Mouse (Mus musculus) c-Kit-positive CD71-positive TER-119-positive erythroid progenitor cells, embryonic 14.5 days (primary cell): ENCODE measurements around the gene Dnmt1.

ENCODE experiments used
- DNase-seq: peaks from one replicate; pipeline ENCODE4 v3.0.0-alpha.2; 2013; ENCODE audit warnings: low spot score

Dnmt1 gene

DNA sequence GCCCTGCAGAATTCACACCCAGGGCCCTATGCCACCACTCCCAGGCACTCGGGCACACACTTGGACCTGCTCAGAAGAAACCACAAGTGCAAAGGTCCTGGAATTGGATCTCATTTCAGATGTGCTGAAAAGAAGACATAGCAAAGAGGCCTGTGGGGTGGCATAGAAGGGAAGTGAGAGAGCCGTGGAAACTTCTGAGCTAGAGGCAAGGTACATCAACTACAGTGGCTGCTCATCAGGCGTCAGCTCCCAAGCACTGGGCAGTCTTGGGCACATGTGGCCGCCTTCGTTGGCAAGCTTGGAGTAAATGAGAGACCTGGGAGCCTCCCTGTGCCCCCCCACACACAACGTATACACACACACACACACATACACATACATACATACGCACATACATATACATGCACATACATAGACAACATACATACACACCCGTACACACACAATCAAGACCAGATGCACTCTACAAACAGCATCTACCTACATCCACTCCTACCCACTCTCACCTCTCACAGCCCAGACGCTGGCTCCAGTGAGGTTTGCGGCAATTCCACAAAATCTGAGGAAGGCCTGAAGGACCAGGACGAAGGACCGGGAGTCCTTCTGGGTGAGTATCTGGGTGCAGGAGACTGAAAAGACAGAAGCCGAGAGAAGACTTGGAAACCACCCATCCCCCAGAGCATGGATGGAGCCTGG, 80.4 kb downstream of the Dnmt1 start, which contains the start of gene Angptl6:
Gene Angptl6, minus strand, starts transcription at position 631 of the 696 bp plus-strand sequence.
- DNase-seq: no peak

DNA sequence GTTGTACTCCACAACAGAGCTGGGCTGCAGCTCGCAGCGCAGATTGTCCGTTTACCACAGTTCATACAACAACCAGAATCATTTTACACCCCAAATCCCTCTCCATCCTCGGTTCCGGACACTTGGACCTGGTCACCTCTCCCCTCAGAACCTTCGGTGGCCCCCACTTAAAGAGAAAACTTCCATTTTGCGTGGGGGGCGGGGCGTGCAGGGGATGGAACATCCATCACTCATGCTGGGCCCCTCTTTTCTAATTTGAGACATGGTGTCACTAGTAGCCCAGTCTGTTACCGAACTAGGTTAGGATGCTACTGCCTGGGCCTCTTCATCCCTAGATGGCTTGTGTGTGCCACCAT, 81.0 kb downstream of the Dnmt1 start:
- no peak for DNase-seq

DNA sequence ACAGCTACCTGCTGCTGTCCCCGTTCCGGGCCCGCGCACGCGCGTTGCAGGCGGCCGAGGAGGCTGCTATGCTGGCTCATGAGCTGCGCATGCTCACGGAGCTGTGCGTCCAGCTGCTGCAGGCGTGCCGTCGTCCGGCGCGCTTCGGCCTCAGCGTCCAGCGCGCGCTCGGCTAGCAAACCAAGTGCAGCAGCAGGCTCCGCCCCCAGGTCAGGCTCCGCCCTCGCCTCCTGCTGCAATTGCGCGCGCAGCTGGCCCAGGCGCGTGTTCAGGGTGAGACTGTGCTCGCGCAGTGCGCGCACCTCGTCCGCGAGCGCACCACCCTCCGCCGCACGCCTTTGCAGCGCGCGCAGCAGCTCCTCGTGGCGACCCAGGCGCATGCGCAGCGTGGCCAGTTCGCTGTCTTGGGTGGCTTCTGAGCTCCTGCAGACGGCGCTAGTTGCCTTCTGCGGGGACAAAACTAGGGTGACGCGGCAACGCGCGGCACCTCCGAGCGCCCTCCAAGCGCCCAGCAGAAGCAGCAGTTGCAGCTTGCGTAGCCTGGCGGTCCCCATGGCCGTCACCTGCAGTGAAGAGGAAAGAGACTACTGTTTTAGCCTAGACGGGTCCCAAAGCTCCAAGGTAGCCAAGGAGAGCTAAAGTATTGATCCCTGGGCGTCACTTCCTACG, 81.5 kb downstream of the Dnmt1 start:
- DNase-seq: peak; percentile 97

DNA sequence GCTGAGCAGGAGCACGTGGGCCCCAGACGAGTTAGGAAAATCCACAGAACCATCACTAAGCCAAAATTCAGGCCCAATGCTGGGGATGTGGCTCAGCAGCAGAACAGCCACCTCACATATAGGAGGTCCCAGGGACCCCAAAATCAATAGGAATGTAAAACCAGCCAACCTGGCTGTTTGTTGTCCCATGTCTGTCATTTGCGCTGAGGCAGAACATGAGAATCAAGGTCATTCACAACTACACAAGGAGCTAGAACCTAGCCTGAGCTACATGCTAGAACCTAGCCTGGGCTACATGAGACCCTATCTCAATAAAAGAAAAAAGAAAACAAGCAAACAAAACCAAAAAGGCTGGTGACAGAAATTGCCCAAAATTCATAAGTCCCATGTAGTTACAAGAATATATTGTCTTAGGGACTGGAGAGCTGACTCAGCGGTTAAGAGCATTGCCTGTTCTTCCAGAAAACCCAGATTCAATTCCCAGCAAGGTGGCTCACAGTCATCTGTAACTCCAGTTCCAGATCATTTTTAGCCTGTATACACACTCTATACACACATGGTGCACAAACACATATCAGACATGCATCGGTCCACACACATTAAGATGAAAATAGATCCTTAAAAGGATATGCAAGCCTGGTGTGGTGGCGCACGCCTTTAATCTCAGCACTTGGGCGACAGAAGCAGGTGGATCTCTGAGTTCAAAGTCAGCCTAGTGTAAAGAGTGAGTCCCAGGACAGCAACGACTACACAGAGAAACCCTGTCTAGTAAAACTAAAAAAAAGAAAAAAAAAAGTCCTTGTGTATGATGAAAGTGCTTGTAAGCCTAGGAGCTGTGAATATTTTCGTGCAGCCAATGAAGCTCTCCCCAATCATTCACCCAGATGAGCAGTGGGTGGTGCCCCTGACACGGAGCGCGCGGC, 82.3 kb downstream of the Dnmt1 start:
- DNase-seq: no peak

DNA sequence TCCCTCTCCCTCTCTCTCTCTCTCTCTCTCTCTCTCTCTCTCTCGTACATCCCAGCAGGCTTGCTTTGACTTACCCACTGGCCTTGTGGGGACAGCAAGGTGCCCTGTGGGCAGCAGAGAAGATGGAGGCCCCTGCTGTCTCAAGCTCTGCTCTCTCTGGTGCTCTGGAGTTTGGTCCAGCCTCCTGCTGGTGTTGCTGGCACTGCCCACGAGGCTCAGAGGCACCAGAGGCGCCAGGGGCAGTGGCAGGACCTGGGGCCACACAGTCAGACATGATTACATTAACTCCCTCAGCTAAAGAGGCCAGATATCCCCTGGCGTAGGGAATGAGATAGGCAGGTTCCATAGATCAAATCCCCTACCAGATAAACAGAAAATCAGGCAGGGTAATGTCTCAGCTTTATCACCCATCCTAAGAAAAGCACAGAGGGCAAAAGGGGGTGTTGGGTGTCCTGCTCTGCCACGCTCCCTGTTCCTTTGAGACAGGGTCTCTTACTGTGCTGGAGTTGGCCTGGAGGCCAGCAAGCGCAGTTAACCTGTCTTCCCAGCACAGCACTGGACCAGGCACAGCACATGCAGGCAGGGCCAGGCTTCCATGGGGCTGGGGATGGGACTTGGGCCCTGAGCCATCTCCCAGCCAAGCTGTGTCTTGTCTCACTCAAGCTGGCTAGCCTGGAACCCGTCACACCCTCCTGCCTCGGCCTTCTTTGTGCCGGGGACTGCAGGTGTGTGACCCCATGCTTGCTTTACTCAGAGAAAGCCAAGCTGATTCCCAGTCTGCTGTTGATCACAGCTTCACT, 83.2 kb downstream of the Dnmt1 start:
- DNase-seq: no peak

DNA sequence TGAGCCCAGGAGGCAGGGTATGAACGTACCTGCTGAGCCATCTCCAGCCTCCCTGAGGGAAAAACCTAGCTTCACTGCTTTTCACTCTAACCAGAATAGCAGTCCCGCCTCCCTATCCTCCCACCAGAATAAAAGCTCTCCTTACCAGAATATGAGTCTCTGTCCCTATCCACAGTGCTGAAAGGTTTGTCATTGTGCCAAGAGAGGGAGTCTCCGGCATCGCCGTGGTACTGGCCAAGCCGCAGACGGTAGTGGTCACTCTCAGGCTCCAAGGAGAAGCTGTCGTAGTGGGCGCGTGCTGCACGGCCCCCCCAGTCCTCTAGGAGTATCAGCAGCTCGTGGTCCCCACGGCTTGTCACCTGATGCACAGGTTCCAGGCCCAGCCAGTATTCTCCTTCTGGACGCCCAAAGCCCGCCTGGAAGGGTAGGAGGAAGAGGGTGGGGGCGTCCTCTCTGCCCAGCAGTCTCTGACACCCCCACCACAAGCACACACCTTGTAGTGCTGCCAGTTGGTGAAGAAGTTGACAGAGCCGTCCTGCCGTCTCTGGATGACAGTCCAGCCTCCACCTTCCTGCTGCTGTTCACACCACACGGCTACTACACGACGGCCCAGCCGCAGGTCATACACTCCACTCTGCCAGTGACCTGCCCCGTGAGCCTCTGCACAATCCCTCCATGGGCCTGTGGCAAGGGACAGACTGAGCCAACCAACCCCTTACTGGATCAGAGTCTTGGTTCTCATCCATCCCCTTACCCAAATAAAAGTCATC, 84.5 kb downstream of the Dnmt1 start:
- DNase-seq: no peak

DNA sequence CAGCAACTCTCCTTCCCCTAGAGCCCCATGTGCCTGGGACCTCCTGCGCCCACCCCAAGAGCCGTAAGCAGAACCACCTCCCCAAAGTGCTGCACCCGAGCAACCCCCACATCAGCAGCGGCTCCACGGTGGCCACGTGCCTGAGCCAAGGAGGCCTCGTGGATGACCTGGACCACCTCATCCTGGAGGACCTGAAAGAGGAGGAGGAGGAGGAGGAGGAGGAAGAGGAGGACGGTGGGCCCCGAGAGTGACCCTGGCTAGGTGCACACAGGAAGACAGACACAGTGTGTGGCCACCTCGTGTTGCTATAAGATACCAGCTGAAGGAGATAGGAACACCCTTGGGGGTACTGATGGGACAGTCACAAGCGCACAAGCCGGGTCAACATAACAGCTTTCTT, 86.2 kb downstream of the Dnmt1 start:
- no peak for DNase-seq

DNA sequence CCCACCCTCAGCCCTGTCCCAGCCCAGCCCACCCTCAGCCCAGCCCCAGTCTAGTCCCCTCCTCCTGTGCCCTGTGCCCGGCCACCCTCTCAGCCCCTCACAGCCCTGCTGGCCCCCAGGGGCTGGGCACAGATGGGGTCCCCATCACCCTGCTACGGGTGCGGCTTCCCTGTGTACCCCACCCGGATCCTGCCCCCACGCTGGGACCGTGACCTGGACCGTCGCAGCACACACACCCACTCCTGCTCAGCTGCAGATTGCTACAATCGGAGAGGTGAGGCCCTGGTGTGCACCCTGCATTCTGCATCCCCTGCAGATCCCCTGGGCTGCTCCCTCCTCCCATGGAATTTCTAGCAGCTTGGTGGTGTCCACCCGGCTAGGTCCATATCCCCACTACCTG, 86.7 kb downstream of the Dnmt1 start:
- DNase-seq: no peak

DNA sequence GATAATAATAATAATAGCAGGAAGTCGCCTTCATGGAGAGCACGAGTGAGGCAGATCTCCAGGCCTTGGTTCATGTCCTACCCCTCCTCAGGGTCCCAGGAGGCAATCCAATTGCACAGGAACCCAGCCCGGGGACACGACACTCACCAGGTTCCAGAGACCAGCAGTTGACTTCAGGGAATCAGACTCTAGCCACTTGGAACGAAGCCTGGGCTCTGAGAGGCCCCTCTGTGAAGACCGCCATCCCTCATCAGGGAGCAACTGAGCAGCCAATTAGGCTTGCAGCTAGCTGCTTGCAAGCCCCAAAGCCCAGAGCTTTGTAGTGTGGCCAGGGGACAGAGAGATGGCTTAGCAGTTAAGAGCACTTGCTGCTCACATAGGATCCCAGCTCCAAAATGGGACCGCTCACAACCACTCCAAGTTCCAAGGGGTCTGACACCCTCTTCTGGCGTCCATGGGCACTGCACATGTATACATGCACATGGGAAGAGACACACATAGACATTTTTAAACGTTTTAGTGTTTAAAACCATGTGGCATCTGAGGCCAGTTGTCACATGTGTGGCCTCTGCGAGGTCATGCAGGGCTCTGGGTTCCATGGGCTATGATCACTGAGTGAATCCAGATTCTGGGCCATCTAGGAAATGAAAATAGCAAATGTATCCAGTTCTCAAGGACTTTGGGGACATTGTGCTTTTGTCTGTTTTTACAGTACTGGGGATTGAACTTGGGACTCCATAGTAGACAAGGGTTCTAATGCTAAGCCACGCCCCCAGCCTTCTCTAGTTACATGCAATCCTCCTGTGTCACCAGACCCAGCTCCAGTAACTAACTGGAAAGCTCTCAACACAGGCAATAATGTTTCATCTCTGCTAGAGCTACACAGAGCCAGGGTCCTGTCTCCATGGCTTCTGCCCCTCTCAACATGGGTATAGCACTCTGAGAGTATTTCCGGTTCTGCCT, 89.2 kb downstream of the Dnmt1 start:
- no peak for DNase-seq

DNA sequence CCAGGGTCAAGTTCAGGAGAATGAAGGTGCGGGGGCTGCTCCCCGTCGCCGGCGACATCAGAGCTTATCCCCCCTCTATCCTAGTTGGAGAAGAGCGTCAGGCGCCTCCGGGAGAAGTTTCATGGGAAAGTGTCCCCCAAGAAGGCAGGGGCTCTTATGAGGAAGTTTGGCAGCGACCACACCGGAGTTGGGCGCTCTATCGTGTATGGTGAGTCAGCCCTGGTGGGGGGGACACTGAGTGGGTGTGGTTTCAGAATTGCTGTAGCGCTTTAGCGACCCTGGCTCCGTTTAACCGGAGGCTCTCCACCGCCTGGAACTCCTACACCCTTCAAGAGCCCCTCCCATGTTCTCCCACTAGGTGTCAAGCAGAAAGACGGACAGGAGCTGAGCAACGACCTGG, 90.4 kb downstream of the Dnmt1 start:
- no peak for DNase-seq

DNA sequence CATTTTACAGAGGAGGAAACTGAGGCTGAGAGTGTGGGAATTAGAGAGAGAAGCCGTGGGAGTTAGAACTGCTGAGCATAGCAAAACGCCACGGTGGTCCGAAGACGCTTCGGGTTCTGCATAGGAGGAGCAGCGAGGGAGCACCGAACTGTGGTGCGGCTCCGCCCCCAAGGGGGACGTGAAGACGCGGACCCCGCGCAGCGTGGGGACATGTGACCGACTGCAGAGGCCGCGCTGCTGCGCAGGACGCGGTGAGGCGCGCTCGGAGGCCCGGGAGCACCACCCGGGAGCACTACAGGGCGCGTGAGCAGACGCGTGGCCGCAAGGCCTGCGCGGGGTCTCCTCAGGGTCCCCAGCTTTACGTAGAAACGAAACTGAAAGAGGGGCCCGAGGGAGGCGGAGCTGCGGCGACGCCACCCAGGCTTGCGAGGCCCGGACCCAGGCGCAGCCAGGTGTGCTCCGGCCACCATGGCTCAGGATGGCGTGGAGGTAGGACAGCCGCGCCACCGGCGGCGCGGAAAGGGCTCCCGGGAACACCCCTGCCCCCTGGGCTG, 91.2 kb downstream of the Dnmt1 start, which contains the start of gene A230050P20Rik:
Gene A230050P20Rik, plus strand, starts transcription at position 195 of the 554 bp plus-strand sequence.
- no peak for DNase-seq

DNA sequence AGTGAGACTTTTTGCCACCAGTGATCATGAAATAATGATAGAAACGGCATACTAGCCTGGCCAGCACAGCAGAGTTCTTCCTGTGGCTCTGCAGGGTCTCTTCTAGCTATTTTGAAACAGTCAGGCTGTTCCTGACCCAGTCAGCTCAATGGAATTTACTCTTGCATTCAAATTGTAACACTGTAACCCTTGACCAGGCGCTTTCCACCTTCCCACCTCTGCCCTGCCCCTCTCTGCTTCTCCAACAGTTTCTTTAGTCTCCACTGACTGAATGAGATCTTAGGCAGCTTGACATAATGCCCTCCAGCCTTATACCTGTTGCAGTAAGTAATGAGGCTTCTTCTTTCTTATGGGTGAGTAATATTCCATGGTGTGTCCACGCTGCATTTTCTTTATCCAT, 92.8 kb downstream of the Dnmt1 start:
- no peak for DNase-seq

DNA sequence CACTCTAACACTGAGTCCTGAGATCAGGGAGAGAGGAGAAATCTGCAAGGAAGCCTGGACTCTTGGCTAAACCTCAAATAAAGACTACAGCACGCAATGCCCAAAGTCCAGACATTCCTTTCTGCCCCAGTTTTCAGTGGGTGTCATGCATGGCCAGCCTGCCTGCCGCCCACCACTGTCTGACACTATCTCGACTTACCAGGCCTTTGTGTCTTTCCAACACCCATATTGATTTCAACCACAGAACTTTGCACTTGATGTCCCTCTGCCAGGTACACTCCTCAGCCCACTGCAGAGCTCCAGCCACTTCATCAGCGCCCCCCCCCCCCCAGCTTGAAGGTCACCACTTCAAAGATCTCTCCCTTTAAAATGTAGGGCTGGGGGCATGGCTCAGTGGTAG, 97.5 kb downstream of the Dnmt1 start:
- DNase-seq: no peak

DNA sequence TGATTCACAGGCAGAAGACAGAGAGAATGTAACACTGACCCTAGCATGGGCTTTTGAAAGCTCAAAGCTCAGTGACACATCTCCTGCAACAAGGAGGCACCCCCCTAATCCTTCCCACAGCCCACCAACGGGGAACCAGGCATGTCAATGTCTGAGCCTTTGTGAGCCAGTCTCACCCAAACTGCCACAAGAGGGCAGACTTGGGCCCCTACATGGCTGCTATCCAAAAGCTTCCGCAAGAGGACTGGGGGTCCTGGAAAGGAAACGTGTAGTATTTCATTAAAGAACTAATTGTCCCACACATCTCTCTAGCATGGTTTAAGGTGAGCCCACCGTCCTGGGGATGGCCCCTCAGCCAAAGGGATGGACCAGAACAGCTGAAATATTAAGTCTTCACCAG, 97.9 kb downstream of the Dnmt1 start:
- DNase-seq: no peak

DNA sequence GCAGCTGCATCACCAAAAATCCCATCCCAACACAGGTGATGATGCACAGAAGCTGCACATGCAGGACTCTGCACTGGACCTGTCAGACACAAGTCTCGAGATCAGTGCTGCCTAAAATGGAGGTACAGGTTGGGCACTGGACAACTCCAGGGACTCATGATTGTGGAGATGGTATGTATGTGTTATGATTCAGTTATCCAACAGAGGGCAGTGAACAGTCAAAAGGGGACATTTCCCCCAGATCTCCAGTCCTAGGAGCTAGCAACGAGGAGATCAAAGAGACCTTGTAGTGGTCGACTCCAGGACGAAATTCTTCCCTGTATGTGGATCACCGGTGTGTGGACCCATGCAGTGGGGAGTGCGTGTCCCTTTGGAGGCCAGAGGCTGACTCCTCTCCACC, 99.8 kb downstream of the Dnmt1 start:
- DNase-seq: no peak
